Mouse (Mus musculus): Measurements from ENCODE around the gene Tbc1d21. TPM values are rescaled to one million over a fixed set of nuclear protein-coding genes. Genes with fewer than 3 reads are reported as not detected.

Tbc1d21 gene
- total RNA-seq, 1 experiment = not detected

DNA sequence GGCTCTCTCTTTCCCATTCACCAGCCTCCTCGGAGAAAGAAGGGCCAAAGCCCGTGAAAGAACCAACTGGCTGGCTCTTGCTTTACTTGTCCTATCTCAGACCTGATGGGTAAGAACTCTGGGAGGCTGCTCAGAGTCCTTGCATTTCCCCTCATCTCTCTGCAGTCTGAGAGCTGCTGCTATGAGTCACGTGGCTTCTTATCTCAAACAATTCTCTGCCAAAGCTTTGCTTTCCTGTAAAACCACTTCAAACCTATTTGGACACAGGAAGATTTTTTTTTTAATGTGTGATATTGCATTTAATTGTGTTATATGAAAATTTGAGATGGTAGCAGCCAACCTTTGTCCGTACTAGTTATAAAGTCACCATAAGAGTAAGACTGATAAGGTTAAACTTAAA, 34.2 kb upstream of the Tbc1d21 start:
- Histone ChIP-seq H3K9ac (ENCODE audit: insufficient read depth, low read depth, low read length, poor library complexity, severe bottlenecking) (no peak overlapping the region), H3K27ac (ENCODE audit: insufficient read depth, low read depth, low read length, poor library complexity, severe bottlenecking) (no peak overlapping the region), H3K36me3 (ENCODE audit: control insufficient read depth, insufficient read depth, low read length, poor library complexity, severe bottlenecking) (no peaks in the 10 kb centered on the region), H3K4me1 (ENCODE audit: control insufficient read depth in 2 of 2, insufficient read depth in 2 of 2, low read length in 2 of 2, poor library complexity in 1 of 2) (no peaks in the 10 kb centered on the region), H3K9me3 (ENCODE audit: control insufficient read depth, insufficient read depth, low read depth, low read length) (no peaks in the 10 kb centered on the region), H3K4me3 (ENCODE audit: insufficient read depth in 1 of 2, low read depth in 1 of 2, low read length in 2 of 2, poor library complexity in 1 of 2, severe bottlenecking in 1 of 2) (no peak overlapping the region)
- in situ Hi-C loops (cut with MboI; ENCODE audit: low sequenced_read_pairs in 2 of 2, unreplicated experiment in 2 of 2) = no loop called here
- no peak for DNase-seq (ENCODE audit: low read depth, low spot score)
- TF ChIP-seq MAFK (IDR thresholded peaks at IDR 0.05; ENCODE audit: insufficient read depth, low read depth, low read length) (no peak), ZNF384 (IDR thresholded peaks at IDR 0.05; ENCODE audit: low read depth, low read length) (no peak), CHD2 (IDR thresholded peaks at IDR 0.05; ENCODE audit: low read depth, low read length) (no peak), HCFC1 (IDR thresholded peaks at IDR 0.05; ENCODE audit: borderline replicate concordance, insufficient read depth, low read length) (no peak), ZC3H11A (IDR thresholded peaks at IDR 0.05; ENCODE audit: borderline replicate concordance, low read depth, low read length) (no peak)

DNA sequence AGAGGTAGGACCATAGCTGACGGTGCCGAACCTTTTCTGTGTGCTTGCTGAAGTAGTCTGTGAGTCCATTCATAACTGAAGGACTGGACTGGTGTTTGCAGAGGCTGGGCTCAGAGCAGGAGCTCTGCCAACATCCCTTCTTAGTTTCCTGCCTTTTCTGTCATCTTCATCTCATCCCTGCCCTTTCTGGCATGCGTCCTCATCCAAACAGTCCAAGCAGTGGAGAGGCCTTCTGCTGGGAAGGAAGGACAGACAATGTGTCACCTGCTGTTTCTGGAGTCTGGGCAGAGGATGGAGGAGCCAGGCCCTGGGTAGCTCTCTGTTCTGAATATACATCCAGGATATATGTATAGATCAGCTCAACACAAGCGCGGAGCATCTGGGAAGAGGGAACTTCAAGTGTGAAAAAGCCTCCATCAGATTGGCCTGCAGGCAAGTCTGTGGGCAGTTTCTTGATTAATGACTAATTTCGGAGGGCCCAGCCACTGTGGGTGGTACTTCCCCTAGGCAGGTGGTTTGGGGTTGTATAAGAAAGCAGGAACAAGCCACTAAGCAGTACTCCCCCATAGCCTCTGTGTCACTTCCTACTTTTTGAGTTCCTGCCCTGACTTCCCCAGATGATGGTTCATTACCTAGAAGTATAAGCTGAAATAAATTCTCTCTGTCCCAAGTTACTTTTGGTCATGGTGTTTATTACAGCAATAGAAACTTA, 31.3 kb upstream of the Tbc1d21 start:
- in situ Hi-C loops (cut with MboI; ENCODE audit: low sequenced_read_pairs in 2 of 2, unreplicated experiment in 2 of 2) = no loop called here
- Histone ChIP-seq H3K27ac (ENCODE audit: insufficient read depth, low read depth, low read length, poor library complexity, severe bottlenecking) (no peak overlapping the region), H3K36me3 (ENCODE audit: control insufficient read depth, insufficient read depth, low read length, poor library complexity, severe bottlenecking) (no peaks in the 10 kb centered on the region), H3K4me3 (ENCODE audit: insufficient read depth in 1 of 2, low read depth in 1 of 2, low read length in 2 of 2, poor library complexity in 1 of 2, severe bottlenecking in 1 of 2) (no peak overlapping the region), H3K4me1 (ENCODE audit: control insufficient read depth in 2 of 2, insufficient read depth in 2 of 2, low read length in 2 of 2, poor library complexity in 1 of 2) (no peaks in the 10 kb centered on the region), H3K9ac (ENCODE audit: insufficient read depth, low read depth, low read length, poor library complexity, severe bottlenecking) (no peak overlapping the region), H3K9me3 (ENCODE audit: control insufficient read depth, insufficient read depth, low read depth, low read length) (no peaks in the 10 kb centered on the region)
- TF ChIP-seq CHD2 (IDR thresholded peaks at IDR 0.05; ENCODE audit: low read depth, low read length) (no peak), HCFC1 (IDR thresholded peaks at IDR 0.05; ENCODE audit: borderline replicate concordance, insufficient read depth, low read length) (no peak), MAFK (IDR thresholded peaks at IDR 0.05; ENCODE audit: insufficient read depth, low read depth, low read length) (no peak), ZC3H11A (IDR thresholded peaks at IDR 0.05; ENCODE audit: borderline replicate concordance, low read depth, low read length) (no peak), ZNF384 (IDR thresholded peaks at IDR 0.05; ENCODE audit: low read depth, low read length) (no peak)
- DNase-seq (ENCODE audit: low read depth, low spot score) = no peak

DNA sequence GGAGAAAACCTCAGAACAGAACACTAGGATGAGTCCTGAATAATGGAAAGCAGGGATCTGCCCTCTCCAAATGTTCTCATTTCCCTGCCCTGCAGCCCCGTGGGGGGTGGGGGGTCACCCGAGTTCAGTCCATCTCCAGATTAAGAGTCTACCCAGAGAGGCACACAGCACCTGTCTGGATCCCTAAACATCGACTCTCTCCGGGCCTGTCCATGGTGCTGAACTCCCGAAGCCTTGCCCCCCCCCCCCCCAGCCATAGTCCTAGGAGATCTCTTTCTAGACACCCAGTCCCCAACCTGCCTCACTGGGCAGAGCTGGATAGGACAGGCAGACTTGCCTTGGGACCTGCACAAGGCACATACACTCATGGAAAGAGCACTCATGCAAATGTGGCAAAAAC, 29.4 kb upstream of the Tbc1d21 start:
- no peaks in the 10 kb centered on the region for H3K9me3 ChIP-seq (ENCODE audit: control insufficient read depth, insufficient read depth, low read depth, low read length)
- no peak for DNase-seq (ENCODE audit: low read depth, low spot score)
- TF ChIP-seq HCFC1 (IDR thresholded peaks at IDR 0.05; ENCODE audit: borderline replicate concordance, insufficient read depth, low read length) (no peak), MAFK (IDR thresholded peaks at IDR 0.05; ENCODE audit: insufficient read depth, low read depth, low read length) (no peak), CHD2 (IDR thresholded peaks at IDR 0.05; ENCODE audit: low read depth, low read length) (no peak)
- H3K27ac ChIP-seq (ENCODE audit: insufficient read depth, low read depth, low read length, poor library complexity, severe bottlenecking) = no peak overlapping the region
- H3K4me1 ChIP-seq (ENCODE audit: control insufficient read depth in 2 of 2, insufficient read depth in 2 of 2, low read length in 2 of 2, poor library complexity in 1 of 2) = no peaks in the 10 kb centered on the region
- no peaks in the 10 kb centered on the region for H3K36me3 ChIP-seq (ENCODE audit: control insufficient read depth, insufficient read depth, low read length, poor library complexity, severe bottlenecking)
- H3K9ac ChIP-seq (ENCODE audit: insufficient read depth, low read depth, low read length, poor library complexity, severe bottlenecking) = no peak overlapping the region
- in situ Hi-C loops (cut with MboI; ENCODE audit: low sequenced_read_pairs in 2 of 2, unreplicated experiment in 2 of 2) = no loop called here
- H3K4me3 ChIP-seq (ENCODE audit: insufficient read depth in 1 of 2, low read depth in 1 of 2, low read length in 2 of 2, poor library complexity in 1 of 2, severe bottlenecking in 1 of 2) = no peak overlapping the region

DNA sequence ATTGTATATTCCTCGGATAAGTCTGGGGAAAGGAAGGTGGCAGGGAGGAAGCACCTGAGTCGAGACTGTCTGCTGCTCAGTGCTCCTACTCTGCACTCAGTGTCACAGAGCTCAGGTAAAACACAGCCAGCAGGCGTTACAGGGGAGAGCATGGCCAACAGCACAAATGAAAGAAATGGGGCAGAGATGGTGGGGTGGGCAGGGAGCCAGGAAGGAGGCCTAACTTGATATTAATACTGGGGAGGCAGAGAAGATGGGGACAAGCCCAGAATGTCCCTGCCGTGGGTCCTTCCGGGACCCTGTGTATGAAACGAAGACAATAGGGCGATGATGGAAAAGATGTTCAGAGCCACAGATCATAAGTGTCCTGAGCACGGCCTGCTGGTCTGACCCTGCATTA, 24.4 kb upstream of the Tbc1d21 start:
- in situ Hi-C loops (cut with MboI; ENCODE audit: low sequenced_read_pairs in 2 of 2, unreplicated experiment in 2 of 2) = no loop called here
- no peak for TF ChIP-seq CHD2 (IDR thresholded peaks at IDR 0.05; ENCODE audit: low read depth, low read length)
- no peak for TF ChIP-seq HCFC1 (IDR thresholded peaks at IDR 0.05; ENCODE audit: borderline replicate concordance, insufficient read depth, low read length)
- no peak for TF ChIP-seq MAFK (IDR thresholded peaks at IDR 0.05; ENCODE audit: insufficient read depth, low read depth, low read length)
- no peak for TF ChIP-seq ZNF384 (IDR thresholded peaks at IDR 0.05; ENCODE audit: low read depth, low read length)
- no peak for TF ChIP-seq ZC3H11A (IDR thresholded peaks at IDR 0.05; ENCODE audit: borderline replicate concordance, low read depth, low read length)
- H3K4me3 ChIP-seq (ENCODE audit: insufficient read depth in 1 of 2, low read depth in 1 of 2, low read length in 2 of 2, poor library complexity in 1 of 2, severe bottlenecking in 1 of 2) = no peak overlapping the region
- H3K36me3 ChIP-seq (ENCODE audit: control insufficient read depth, insufficient read depth, low read length, poor library complexity, severe bottlenecking) = no peaks in the 10 kb centered on the region
- no peak overlapping the region for H3K9ac ChIP-seq (ENCODE audit: insufficient read depth, low read depth, low read length, poor library complexity, severe bottlenecking)
- H3K9me3 ChIP-seq (ENCODE audit: control insufficient read depth, insufficient read depth, low read depth, low read length) = no peaks in the 10 kb centered on the region
- no peak for DNase-seq (ENCODE audit: low read depth, low spot score)
- H3K4me1 ChIP-seq (ENCODE audit: control insufficient read depth in 2 of 2, insufficient read depth in 2 of 2, low read length in 2 of 2, poor library complexity in 1 of 2) = peaks cover 0 to 5% of the 10 kb centered on the region in 2 experiments; a peak in 3 of 4 replicates
- H3K27ac ChIP-seq (ENCODE audit: insufficient read depth, low read depth, low read length, poor library complexity, severe bottlenecking) = no peak overlapping the region

Data from ES-E14 (cell line).